Mouse (Mus musculus) T-helper 17 cell (primary cell): Measurements from ENCODE around the gene Myt1l.

Experiments
- in situ Hi-C, 2 experiments: fragments of 300-600 bp; cut with MboI, MseI; formaldehyde crosslinking; loops; 1 replicate in 1 of 2; 2 replicates in 1 of 2; pipeline ENCODE4 v1.15.1; 2025; ENCODE audit warnings: high pct_unique_total_duplicates in 2 of 2

Gene Myt1l

DNA sequence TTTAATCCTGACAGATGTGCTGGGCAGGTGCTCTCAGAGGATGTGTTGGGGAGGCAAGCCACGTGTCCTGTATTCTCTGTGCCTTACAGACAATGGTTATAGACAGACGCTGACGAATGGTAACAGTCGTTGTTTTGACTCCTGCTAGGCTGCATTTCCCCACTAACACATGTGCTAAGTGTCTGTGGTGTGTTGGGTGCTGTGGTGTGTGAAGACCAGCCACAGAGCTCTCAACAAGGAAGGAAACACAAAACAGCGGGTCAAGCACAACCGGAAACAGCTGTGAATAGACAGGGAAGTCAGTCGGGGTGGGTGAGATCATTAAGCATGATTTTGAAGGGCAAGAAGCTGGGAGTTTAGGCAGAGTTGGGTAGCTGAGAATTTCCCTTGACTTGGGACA, 41.1 kb downstream of the Myt1l start:
- in situ Hi-C loops: no loop called here

GRCm38 (mm10) chr12:29570351-29570750, 42.2 kb downstream of the Myt1l start:
- in situ Hi-C loops: no loop called here

DNA sequence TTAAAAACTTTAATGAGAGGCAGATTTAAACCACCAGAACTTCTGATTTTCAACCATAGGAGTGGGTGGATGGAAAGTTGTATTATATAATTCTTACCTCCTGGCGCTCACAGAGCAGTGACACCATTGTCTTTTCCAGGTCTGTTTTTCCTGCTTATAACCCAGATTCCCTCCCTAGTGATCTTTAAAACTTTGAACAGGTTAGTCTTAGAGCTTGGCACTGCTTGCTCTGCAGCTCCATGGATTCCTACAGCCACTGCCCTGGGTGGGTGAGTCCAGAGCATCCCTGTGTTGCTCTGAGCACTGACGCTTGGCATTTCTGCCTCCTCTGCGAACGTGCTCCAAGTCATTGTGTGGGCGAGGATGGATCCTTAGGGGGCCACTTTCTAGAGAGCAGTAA, 43.4 kb downstream of the Myt1l start:
- in situ Hi-C loops: no loop called here

- in situ Hi-C loops: no loop called here
Observed at GRCm38 (mm10) chr12:29593787-29594186, 65.6 kb downstream of the Myt1l start.

DNA sequence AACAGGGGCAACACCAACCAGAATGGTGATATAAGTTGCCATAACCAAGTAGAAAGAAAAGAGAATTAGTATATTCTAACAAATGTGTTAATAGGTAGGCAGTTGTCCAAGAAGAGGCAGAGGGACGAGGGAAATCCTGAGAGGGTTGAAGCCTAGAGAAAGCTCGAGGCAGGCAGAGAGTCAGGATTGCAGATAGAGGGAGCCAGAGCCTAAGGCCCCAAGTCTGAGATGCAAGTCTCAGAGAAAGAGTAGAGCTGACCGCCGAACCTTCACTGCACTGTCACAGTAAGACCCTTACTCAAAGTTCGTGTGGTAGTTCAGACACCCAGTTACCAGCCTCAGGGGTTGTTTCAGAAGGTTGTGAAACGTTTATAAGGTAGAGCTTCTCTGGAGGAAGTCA, 71.7 kb downstream of the Myt1l start:
- in situ Hi-C loops: no loop called here

GRCm38 (mm10) chr12:29601223-29601622, 73.0 kb downstream of the Myt1l start:
- in situ Hi-C loops: no loop called here

DNA sequence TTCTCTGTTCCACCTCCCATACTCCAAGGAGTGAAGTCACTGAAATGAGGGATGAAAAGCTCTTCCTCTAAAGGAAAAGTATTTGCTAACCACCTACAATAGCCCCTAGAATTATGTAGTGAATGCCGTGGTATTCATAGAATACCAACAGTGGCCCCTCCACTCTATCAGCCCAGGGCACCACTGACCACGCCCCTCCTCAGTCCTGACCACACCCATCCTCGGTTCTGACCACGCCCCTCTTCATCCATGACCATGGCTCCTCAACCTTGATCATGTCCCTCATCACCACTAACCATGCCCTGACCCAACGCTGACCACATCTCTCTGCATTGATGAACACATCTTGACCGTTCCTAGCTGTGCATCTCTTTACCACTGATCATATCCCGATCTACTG, 76.5 kb downstream of the Myt1l start:
- in situ Hi-C loops: no loop called here

- in situ Hi-C loops: no loop called here
Observed at GRCm38 (mm10) chr12:29605124-29605523, 76.9 kb downstream of the Myt1l start.

GRCm38 (mm10) chr12:29606221-29606620, 78.0 kb downstream of the Myt1l start:
- in situ Hi-C loops: no loop called here

DNA sequence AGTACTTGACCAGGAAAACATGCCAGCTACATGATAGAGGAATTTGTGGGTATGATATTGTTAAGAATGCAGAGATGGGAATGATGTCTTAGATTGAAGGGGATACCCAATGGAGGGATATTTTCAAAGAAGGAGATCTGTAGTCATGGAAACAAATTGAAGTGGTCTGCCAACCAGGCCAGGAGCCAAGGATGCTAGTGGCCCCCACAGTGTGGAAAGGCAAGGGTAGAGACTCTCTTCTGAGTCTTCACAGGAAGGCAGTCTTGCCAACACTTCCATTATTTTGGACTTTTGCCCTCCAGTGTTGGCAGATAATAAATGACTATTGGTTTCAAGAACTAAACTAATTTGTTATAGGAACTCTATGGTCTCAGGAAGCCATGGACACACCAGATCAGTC, 89.6 kb downstream of the Myt1l start:
- in situ Hi-C loops: no loop called here

GRCm38 (mm10) chr12:29621530-29621929, 93.3 kb downstream of the Myt1l start:
- in situ Hi-C loops: no loop called here

DNA sequence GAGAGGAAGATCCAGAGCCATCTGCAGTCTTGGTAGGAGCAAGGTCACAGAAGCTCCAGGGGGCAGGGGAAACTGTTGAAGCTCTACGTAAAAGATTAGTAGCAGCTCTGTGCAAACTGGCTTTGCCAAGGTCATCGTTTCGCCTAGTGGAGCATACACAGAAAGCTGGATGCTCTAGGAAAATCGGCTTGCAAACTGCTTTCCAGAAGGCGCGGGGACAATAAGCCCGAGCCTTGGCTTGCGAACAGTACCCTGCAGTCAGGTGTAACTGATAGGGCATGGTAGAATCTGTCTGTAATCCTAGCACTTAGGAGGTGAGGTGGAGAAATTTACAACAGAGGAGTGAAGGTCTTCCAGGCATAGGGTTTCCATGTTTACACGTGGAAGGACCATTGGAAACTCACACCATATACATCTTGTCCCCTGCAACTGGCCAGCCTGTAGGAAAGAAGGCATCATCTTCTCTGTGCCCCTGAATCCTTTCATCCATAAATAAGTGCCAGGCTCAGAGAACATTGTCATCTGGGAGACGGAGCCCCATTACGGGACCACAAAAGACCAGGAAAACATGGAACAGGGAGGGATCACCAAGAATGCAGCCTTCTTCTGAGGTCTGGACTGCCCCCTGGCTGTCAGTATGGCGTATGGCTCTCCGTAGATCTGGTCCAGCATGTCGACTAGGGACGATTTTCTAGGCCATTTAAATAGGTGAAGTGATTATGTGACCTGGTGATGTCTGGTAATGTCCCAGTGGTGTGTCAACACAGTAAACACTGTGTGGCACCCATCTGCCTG, 100.0 kb downstream of the Myt1l start:
- in situ Hi-C loops: no loop called here

DNA sequence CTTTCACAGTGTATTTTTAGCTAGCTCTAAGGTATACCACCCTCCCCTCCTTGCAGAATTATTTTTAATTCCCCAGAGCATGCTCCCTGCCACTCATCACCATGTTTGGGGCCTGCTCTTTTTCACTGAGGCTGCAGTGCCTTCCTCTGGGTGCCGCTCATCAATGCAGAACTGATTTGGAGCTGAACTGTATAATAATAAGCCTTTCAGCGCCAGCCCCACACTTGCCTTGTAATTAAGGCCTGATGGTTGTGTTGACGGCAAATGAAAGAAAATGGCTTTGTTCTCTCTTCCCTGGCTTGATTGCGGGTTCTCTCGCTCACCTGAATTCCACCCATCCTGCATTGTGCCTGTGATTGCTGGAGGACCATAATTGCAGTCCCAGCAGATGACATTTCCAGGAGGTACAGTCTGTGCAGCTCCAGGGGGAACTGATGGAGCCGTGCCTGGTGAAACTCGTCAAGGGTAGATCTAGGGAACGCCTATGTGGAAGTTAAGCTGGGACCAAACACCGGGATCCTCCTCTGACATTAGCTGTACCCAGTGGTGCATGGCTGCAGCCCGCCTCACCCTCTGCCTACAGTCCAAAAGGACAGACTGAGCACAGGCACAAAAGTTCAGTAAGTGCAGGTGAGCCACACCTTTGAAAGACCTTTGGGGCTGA, 101.8 kb downstream of the Myt1l start:
- in situ Hi-C loops: no loop called here

DNA sequence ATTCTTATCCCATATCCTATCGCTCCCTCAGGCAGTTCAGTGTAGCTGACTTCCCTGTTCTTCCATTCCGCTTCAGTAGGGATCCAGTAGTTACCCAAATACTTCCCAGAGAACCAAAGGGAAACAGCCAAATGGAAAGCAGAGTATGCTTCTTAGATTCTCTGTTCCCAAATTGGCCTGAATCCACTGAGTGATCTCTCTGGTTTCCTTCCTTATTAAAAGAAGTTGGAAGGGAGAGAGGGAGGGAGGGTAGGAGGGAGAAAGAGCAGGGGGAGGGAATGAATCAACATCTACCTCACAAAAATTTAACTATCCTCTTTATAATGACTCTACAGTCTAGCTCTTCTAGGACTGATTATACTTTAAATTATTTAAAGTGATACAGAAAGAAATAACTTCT, 106.3 kb downstream of the Myt1l start:
- in situ Hi-C loops: no loop called here

DNA sequence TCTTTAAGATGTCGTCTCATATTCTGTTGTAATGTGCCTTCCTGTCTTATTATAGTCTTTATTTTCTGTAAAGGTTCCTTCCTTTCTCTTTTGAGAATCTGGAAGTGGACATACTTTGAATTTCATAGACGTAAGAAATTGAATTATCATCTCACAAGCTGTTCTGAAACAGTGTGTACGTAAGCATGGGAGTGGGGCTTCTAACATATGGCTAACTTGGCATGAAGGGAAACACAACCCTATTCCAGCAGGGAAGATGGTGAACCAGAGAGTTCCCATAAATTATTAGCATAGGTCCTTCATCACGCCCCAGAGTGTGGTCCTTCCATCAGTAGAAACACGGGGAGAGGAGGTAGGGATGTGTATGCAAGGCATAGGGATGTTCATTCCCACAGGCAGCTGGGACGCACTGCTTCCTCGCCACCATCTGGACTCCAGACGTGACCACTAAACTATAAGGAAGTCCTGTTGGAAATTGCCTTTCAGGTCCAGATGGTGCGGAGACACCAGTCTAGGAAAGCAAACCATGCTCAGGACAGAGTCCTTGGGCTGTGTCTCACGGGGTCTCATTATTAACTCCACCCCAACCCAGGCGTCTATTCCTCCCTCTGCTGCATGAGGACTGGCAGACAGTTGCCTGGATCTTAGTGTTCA, 111.5 kb downstream of the Myt1l start:
- in situ Hi-C loops: no loop called here

- in situ Hi-C loops: no loop called here
Observed at GRCm38 (mm10) chr12:29640201-29640600, 112.0 kb downstream of the Myt1l start.

GRCm38 (mm10) chr12:29642915-29643314, 114.7 kb downstream of the Myt1l start:
- in situ Hi-C loops: no loop called here

DNA sequence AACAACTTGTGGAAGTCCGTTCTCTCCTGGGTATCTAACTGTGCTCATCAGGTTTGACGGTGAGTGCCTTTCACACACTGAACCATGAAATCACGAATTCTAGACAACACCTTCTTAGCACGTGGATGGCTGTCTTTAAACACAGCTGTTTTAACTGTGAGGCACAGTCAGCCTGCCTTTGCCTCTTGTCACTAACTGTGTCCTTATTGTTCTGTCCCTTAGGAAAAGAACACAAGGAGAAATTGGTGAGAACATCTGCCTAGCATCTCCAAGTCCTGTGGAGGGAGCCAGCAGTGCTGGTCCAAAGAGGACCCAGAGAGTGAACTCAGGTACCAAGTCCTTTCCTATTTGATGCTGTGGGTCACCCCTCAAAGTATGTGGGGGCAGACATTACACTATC, 115.9 kb downstream of the Myt1l start:
- in situ Hi-C loops: no loop called here

- in situ Hi-C loops: no loop called here
Observed at GRCm38 (mm10) chr12:29644721-29645120, 116.5 kb downstream of the Myt1l start.

DNA sequence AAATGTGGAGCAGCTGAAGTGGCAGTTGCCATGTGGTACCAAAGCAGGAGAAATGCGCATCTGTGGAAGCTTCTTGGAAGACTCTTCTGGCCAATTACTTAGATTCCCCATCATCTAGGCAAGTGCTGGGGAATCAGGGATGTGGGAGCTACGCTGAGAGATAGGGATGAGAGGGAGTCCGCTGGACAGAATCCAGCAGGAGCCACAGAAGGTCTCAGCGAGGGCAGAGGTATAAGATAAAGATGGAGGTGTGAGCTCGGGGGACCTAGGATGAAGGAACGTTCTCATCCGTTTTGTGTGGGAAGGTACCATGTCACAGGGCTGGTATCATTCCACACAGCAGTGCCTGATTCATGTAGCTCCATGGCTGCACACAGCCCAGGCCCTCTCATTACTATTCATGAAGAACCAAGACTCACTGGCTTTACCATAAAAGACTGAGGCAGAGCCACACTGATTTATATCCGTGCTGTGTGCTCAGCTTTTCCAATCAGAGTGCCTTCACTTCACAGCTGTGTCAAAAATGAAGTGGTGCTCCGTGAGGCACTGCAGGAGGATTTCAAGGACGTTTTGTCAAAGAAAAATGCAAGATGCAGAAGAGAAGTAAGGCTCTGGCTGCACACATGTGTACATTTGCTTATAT, 121.4 kb downstream of the Myt1l start:
- in situ Hi-C loops: no loop called here

DNA sequence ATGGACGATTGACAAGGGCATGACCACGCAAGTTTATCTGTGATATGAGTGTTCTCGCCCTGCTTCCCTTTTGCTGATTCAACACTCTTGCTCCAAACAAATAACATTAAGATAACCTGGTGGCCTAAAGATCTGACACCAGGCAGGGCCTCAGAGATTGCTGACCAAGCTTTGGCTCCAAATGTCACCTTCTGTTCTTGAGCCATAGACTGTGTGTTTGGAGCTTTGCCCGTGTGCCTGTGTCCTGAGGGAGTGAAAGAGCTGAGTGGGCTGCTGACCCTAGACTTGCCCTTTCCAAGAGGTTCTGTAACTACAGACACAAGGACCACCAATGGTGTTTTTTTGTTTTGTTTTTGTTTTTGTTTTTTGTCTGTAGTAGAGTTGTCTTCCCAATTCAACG, 124.3 kb downstream of the Myt1l start:
- in situ Hi-C loops: no loop called here

GRCm38 (mm10) chr12:29655197-29655632, 127.0 kb downstream of the Myt1l start:
- in situ Hi-C loops: no loop called here
